Mouse (Mus musculus) kidney, postnatal 36 days (tissue): Measurements from ENCODE around the gene Zkscan7.
"Not testable (repeated sequence)": the region's sequence is repeated elsewhere in the genome, so short reads cannot be mapped to it uniquely, and the experiment has no call there.

ENCODE experiments used
- DNase-seq, 2 experiments: peaks; one replicate each; pipeline ENCODE4 v3.0.0; 2021 to 2022; ENCODE audit warnings: mixed read lengths in 2 of 2

The Zkscan7 gene

DNA sequence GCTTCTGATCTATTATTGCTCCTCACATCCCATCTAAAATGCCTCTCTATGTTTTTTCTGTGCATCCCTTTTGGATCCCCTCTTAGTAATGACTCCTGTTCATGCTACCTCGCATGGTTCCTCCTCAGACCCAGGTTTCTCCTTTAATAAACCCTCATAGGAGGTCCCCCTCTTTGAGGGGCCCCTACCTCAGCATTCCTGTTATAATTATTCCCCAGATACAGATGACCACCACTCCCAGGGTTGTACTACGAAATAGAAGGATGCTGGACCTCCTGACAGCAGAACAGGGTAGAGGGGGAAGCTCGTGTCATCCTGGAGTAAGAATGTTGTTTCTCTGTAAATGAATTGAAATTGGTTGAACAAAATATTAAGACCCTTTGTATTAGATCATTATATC, at the start of gene Zkscan7:
Zkscan7 (plus strand) TSS at position 301 of the 400 bp plus-strand sequence.
- DNase-seq, result no peak

DNA sequence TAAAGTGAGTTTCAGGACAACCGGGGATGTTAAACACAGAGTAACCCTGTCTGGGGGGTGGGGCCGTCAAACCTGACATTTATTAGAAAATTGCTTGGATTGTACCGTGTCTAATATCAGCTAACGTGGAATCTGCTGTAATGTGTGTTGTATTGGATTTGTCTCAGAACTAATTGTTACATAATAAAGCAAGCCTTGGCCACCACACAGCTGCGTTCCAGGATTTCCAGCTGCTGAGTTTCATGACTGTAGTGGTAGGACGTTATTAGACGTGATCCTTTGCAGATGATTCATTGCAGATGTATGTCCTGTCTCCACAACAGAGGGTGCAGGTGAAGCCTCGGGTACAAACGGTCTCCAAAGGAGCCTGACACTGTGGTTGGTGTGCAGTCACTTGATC, 49.4 kb upstream of the Zkscan7 start:
- no peak for DNase-seq

DNA sequence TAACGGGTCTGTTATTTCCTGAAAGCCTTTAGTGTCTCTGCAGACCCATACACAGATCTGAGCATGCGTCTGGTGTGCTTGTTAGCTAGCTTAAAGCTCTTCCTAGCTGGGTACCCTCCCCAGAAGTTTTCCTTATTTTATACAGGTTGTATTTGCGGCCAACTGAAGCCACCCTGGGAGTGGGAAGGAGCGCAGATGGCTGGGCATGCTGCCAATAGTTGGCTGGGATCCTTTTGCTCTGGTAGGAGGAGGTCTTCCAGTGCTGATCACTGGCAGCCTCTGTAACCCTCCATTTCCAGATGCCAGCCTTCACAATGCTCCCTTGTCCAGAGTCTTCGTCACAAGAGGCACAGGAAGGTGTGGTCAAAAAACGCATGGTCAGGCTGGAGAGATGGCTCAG, 48.7 kb upstream of the Zkscan7 start:
- DNase-seq, result peak; percentile 43 to 70

DNA sequence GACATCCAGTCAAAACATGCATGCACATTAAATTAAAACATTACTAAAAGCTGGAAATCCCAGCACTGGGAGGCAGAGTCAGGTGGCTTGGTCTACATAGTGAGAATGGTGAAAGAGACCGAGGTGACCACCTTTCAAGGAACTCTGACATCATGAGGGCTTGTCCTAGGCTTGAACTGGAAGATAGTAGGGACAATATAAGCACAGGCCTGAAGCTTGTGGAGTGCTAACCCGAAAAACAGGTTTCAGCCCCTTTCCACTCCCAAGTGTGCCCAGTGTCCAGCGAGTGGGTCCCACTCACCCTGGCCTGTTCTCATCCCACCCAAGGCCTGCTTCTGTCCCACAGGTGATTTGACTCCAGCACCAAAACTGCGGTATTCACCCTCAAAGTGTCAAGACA, 48.3 kb upstream of the Zkscan7 start:
- no peak for DNase-seq

DNA sequence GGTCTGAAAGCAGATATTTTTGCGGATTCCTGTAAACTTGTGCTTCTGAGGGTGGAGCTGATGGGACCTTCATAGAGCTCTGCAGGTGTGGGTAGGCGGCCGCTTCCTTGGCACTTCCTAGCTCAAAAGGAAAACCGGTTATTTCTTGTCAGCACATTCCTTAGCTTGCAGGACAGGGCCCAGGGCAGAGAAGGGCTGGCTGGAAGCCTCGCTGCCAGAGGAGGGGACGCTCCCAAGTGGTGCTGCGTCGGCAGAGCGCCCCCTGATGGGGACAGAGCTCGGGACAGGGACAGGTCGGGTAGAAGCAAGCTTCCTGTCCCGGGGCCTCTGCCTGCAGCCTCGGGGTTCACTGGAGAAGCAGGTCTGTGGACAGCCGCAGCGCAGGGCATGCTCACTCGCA, 47.8 kb upstream of the Zkscan7 start:
- peak; percentile 74 to 83 for DNase-seq

DNA sequence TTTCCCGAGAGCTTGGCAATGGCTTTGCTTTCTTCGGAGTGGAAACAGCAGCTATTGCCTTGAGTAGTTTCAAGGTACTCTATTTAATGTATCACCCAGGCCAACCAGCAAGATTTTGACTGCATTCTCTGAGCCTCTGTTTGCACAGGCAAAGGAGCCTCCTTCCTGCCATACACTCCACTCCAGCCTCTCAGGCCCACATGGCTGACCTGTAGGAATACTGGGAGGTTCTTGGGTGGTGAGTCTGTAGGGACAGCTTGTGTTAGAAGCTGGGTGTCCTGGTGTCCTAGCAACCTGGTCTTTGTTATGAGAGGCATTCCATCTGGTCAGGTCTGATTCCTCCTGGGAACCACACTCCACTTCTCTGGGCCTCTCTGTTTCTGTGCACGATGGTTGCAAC, 41.7 kb upstream of the Zkscan7 start, which contains the start of gene Gm35549:
Gm35549 (minus strand) TSS at position 276 of the 400 bp plus-strand sequence.
- DNase-seq, result no peak

DNA sequence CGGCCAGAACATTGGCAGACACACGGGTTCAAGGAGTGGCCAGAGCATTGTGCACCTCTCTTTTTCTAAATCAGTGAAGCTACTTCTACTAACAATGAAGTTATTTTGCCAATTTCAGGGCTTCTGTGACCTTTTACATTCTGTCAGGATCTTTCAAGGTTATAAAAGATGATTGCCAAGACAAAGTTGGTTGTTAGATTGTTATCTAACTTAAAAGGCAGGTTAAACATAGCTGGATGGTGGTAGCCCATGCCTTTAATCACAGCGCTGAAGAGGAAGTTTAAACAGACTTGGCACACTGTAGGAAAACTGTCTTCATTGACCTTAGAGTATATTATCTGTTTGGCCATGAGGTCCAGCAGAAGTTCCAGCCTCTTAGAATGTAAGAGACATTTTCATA, 39.9 kb upstream of the Zkscan7 start:
- no peak for DNase-seq

DNA sequence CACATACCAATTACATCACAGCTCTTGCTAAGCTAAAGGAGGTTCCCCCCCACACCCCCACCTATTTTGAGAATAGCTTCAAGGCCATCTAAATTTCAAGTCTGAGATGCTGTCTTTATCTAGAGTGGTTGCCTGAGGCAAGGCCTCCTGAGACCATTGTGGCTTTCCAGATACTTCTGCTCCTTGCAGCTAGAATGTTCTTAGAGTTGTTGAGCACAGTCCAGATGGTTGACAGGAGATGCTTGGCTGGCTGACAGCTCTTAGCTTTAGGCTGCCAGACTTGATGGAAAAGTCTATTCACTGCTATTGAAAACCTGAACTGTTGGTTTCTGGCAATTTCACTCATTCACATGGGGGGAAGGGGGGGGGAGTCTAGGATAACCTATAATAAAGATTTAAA, 39.3 kb upstream of the Zkscan7 start:
- DNase-seq, result peak in 1 of 2 experiments; percentile 16

DNA sequence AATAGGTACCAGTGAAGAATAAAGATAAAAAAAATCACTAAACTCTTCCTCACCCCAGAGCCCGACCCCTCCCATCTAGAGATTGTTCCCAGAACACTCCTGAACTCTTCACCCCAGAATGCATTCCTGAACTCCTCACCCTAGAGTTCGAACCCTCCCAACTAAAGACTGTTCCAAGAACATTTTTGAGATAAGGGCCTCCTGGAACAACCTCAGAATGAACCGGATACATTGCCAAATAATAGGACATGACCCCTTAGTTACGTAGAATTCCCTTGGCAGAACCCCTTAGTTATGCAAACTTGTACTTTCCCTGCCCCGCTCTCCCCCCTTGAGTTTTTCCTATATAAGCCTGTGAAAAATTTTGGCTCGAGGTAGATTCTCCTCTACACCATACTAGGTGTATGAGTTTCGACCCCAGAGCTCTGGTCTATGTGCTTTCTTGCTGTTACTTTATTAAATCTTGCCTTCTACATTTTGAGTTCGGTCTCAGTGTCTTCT, 37.6 kb upstream of the Zkscan7 start:
- DNase-seq, result not testable (repeated sequence)

DNA sequence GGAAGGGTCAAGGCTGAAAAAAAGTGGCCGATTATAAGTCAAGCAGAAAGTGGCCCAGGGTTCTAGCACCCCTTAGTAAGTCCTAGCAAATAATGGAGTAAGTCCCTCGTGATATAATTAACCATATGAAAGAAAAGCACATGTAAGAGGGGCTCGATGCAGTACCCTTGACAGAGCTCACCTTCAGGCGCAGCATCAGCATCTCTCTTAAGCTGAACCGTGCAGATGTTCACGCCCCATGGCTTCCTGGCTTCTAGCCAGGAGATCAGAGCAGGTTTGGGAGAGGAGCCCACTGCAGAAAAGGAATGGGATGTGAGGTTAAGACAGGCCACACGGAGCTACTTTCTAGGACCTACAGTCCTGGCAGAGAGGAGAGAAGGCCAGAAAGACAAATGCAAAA, 31.0 kb upstream of the Zkscan7 start:
- DNase-seq, result no peak

DNA sequence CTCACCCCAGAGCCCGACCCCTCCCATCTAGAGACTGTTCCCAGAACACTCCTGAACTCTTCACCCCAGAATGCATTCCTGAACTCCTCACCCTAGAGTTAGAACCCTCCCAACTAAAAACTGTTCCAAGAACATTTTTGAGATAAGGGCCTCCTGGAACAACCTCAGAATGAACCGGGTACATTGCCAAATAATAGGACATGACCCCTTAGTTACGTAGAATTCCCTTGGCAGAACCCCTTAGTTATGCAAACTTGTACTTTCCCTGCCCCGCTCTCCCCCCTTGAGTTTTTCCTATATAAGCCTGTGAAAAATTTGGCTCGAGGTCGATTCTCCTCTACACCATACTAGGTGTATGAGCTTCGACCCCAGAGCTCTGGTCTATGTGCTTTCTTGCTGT, 30.3 kb upstream of the Zkscan7 start:
- not testable (repeated sequence) for DNase-seq

DNA sequence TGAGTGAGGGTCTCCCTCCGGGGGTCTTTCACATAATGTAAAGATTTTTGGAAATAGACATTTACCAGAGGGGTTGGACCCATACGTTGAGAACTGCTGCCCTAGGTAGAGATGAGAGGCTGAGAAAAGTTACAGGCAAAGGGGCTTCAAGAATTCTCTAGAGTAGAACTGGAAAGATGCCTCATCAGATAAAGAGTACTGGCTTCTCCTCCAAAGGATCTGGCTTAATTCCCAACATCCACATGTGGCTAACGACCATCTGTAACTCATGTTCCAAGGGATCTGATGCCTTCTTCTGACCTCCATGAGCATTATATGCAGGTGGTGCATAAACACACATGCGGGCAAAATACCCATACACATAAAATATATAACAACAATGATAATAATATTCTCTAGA, 29.9 kb upstream of the Zkscan7 start:
- DNase-seq, result no peak

DNA sequence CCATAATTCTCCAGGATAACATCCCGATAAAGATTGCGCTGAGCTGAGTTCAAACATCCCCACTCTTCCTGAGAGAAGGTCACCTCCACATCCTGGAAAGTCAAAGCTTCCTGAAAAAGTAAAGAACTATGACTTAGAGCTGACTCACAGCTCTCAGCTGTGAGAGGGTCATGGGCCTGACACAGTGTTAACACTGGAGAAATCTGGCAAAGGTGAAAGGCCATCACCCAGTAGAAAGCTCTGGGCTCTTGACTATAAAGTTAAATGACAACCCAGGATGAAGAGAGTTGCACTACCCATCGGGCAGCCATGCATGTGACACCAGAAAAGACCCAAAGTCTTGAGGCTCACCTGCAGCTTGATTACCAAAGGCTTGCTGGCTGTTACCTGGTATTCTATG, 28.8 kb upstream of the Zkscan7 start:
- DNase-seq, result no peak

DNA sequence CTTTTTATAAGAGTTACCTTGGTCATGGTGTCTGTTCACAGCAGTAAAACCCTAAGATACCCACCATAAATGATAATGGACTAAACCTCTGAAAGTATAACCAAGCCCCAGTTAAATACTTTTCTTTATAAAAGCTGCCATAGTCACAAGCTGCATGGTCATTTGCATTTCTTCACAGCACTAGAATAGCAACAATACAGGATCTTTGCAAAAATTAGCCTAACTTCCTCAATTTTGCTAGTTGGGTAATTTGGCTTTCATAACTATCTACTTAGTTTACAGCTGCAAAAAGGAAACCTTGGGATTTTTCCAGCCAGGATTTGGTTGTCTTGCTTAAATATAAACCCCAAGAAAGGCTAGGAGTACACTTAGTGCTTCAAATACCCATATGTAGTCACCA, 24.7 kb upstream of the Zkscan7 start:
- DNase-seq, result no peak

DNA sequence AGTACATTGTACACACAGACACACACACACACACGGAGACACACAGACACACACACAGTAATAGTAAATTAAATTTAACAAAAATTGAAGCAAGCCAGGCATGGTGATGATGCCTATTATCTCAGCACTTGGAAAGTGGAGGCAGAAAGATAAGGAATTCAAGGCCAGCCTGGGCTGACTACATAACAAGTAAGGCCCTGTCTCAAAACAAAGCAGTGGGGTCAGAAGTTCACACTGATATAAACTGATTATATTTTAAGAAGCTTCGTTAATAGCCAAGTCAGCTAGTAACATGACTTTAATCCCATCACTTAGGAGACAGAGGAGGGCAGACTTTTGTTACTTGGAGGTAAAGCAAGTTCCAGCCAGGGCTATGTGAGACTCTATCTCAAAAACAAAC, 21.8 kb upstream of the Zkscan7 start:
- DNase-seq, result no peak

DNA sequence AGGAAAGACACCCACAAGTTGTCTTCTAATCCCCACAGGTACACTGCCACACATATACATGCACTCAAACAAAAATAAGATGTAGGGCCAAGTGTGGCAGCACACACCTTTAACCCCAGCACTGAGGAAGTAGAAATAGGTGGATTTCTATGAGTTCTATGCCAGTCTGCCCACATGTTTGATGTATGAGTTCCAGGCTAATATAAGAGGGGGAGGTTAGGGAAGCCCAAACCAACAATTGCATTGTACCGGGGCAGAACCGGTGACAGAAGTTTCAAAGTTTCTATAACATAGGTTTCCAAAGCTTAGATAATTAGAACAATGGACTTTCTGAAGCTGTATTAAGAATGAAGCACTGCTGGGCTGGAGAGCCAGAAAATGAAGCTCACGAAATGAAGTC, 20.6 kb upstream of the Zkscan7 start:
- no peak for DNase-seq

DNA sequence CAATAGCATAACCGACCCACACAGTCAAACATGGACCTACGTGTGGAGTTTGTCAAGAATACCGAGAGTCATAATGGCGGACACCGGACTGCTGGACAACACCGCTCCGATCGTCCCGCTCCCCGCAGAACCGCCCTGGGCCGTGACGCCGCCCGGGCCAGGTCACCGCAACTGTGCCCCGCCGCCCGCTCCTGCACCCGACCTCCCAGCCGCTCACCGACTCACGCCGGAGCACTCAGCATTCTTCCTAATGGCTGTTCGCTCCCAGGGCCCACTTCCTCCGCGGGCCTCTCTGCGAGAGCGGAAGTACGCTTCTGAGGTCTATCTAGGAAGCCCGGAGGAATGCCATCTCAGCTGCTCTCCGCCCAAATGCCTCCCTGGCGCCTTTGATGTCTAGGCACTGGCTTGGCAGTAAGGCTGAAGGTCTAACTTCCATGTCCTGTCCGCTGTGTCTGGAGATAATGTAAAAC, 19.8 kb upstream of the Zkscan7 start, which contains the start of gene Zfp445:
Zfp445 (minus strand) TSS at position 310 of the 470 bp plus-strand sequence.
- peak; percentile 86 to 88 for DNase-seq

DNA sequence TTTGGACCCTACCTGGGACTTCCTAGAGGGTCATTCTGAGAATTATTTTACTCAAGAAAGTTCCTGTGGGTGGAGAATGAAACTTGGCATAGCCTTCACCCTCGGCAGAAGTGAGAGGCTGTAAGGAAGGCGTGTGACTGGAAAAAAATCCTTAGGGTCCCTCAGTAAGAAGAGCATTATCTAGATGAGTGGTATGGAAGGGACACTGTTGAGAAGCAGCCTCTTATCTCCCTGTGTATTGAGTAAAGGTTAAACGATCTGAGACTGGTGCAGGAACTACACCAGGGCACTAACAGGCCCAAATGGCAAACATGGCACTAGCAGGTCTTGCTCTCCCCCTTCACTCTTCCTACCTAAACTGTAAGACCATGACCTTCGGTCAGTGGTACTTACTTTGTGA, 19.3 kb upstream of the Zkscan7 start:
- DNase-seq, result no peak

DNA sequence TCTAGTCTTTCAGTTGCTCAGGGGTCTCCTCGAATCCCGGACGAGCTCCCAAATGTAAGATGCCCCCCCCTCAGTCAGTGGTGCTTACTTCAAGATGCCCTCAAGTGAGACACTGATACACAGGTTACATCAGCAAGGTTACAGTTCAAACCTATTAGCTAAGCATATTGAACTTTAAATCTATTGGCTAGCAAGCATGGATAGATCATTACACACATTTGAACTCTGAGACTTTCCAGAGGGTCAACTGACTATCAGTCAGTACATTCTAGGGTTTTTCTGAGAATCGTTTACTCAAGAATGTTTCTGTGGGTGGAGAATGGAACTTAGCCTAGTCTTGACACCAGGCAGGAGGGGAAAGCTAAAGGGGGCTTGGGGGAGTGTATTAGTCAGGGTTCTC, 12.9 kb upstream of the Zkscan7 start:
- no peak for DNase-seq

DNA sequence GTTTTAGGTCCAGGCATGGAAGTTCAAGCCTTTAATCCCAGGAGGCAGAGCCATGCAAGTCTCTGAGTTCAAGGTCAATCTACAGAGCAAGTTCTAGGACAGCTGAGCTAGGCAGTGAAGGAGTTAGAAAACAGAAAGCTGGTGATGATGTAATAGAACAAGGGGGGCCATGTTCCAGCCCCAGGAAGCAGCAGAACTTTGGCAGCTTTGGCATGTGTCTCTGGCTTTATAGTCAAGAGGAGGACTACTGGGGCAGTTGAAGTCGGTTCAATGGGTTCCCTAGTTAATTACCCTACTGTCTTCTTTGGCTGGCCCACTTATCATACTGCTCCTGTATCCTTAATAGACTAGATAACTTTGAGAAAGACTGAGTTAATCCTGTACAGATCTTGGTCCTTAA, 10.8 kb upstream of the Zkscan7 start:
- DNase-seq, result no peak

DNA sequence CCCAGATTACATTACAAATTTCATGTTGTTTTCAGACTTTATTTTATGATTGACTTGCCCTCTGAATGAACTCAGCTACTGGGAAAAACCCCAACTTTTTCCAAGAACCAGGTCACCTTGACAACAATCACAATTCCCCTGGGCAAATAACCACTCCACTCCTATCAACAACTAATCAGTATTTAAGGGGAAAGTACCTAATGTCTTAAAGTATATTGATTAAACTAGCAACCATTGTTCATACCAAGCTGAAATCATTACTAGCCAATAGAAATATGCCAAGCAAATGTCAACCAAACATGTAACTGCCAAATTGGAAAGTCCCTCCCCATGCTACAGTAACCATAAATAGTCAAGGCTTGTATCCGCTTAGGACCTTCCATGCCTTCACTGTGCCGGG, 10.3 kb upstream of the Zkscan7 start:
- no peak for DNase-seq

DNA sequence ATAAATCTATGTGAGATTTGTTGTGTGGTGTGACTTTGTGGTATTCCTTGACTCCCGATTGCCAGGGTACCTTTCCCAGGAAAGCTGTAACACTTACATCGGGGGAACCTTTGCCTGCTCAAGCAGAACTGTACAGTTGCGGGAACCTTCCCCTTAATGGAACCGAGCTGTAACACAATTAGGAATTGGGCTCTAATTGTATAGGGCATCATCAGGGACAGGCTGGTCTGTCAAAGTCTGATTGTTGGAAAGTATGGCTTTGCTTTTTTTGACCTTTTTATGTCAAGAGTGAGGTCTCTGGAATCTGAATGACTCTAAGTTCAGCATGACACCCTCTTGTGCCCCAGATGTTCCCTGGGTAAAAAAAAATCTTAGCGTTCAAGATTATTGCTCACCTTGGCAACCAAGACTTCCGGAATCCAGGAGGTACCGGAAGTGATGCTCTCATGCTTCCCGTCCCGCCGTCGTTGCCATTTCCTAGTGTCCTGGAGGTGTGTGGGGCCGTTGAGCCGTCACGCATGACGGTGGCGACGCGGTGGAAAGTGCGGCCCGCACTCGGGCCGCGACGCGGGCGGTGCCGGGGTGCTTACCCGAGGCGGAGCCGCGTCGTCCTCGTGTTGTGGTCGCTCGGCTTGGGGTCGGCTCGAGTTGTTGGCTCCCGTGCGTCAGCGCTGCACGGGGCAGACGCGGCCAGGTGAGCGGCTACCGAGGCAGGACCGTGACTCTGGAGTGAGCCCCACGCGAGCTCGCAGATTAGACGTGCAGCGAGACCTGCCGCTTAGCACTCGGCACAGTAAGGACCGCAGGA, 1.1 kb downstream of the Zkscan7 start:
- peak; percentile 82 to 85 for DNase-seq

DNA sequence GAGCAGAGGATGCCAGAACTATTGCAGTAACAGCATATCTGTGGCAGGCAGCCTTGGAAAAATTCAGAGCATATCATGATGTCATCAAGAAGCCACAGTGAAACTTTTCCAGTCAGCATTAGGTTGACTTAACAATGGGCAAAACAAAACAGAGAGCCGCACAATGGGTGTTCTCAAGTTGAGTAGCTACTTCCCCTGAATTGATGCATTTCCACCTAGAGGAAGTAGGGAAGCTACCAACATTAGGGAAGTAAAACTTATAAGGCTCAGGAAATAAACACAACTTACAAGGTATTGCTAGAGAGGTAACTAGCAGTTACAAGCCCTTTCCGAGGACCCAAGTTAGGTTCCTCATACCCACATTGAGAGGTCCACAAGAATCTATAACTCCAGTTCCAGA, 15.6 kb downstream of the Zkscan7 start:
- DNase-seq, result no peak

DNA sequence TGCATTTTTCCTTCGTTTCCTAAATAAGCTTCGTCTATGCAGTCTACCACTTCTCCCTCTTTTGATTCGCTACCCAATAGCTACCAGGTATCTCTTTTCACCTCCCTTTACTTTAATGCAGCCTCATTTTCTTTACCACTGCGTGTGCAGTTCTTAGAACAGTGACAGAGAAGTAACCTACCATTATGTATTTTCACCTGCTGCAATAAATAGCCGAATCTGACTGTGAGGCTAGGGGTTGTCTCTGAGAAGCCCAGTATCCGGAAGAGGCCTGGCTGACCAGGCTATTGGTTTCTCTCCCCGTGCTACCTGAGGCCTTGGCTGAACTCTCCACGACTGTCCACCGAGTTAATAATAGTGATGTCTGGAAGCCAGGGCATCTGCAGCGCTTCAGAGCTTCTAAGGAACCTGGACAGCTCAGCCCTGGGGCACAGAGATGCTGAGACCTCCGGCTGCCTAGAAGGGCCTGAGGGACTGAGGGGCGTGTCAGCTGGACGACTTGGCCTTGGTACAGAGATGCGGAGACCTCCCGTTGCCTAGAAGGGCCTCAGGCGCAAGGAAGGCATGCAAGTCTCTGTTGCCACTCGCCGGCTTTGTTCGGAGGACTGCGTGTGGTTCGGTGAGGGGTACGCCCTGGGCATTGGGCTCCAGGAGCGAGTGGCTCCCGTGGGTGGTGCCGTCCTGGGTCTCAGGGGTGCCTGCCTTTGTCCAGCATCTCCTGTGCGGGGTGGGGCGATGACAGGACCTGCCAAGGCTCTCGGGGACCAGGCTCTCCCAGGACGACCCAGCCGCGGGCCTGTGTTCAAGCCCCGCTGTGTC, 17.4 kb downstream of the Zkscan7 start:
- peak; percentile 39 to 63 for DNase-seq
